Mouse (Mus musculus): ENCODE measurements around the gene Scgb1c1. TPM values are rescaled to one million over a fixed set of nuclear protein-coding genes. Genes with fewer than 3 reads are reported as not detected.

Scgb1c1 gene
- polyA plus RNA-seq, 1 experiment, result not detected

GRCm38 (mm10) chr7:140834968-140835757, 10.2 kb upstream of the Scgb1c1 start, which contains the start of gene Urah:
Gene Urah, plus strand, starts transcription at chr7:140835018.
- no peak for TF ChIP-seq GATA1 (IDR thresholded peaks at IDR 0.05; ENCODE audit: low read length)

- no peak for TF ChIP-seq GATA1 (IDR thresholded peaks at IDR 0.05; ENCODE audit: low read length)
These were observed 9.6 kb upstream of the Scgb1c1 start for GRCm38 (mm10) chr7:140835758-140836087.

- TF ChIP-seq GATA1 (IDR thresholded peaks at IDR 0.05; ENCODE audit: low read length), result no peak
These were observed 8.9 kb upstream of the Scgb1c1 start for GRCm38 (mm10) chr7:140836243-140837115.

GRCm38 (mm10) chr7:140839556-140839955, 5.8 kb upstream of the Scgb1c1 start:
- no peak for TF ChIP-seq GATA1 (IDR thresholded peaks at IDR 0.05; ENCODE audit: low read length)

GRCm38 (mm10) chr7:140840750-140841735, 4.3 kb upstream of the Scgb1c1 start:
- TF ChIP-seq GATA1 (IDR thresholded peaks at IDR 0.05; ENCODE audit: low read length), result no peak

GRCm38 (mm10) chr7:140843806-140844205, 1.5 kb upstream of the Scgb1c1 start:
- TF ChIP-seq GATA1 (IDR thresholded peaks at IDR 0.05; ENCODE audit: low read length), result no peak

GRCm38 (mm10) chr7:140845683-140846082, 336 bp downstream of the Scgb1c1 start:
- TF ChIP-seq GATA1 (IDR thresholded peaks at IDR 0.05; ENCODE audit: low read length), result no peak

DNA sequence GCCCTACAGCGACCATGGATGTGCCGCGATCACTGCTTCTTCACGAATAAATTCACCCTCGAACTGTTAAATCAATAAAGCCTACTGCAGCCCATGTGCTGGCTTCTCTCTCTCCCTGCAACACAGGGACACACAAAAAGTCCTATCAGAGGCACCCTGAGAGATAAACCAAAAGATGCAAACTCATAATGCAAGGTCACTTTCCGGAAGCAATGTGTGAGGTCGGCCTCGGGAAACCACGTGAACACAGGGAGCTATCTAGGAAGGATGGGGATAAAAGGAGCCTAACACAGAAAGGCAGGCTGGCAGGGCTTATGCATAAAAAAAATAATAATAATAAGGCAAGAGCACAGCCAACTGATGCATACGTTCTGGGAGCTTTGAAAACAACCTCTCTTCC, 1.3 kb downstream of the Scgb1c1 start:
- TF ChIP-seq GATA1 (IDR thresholded peaks at IDR 0.05; ENCODE audit: low read length), result peak; percentile 41

GRCm38 (mm10) chr7:140847755-140848580, 2.6 kb downstream of the Scgb1c1 start, which contains the start of gene Odf3:
Gene Odf3, plus strand, starts transcription at chr7:140847805.
- no peak for TF ChIP-seq GATA1 (IDR thresholded peaks at IDR 0.05; ENCODE audit: low read length)

- no peak for TF ChIP-seq GATA1 (IDR thresholded peaks at IDR 0.05; ENCODE audit: low read length)
These were observed 3.2 kb downstream of the Scgb1c1 start for GRCm38 (mm10) chr7:140848591-140848990.

DNA sequence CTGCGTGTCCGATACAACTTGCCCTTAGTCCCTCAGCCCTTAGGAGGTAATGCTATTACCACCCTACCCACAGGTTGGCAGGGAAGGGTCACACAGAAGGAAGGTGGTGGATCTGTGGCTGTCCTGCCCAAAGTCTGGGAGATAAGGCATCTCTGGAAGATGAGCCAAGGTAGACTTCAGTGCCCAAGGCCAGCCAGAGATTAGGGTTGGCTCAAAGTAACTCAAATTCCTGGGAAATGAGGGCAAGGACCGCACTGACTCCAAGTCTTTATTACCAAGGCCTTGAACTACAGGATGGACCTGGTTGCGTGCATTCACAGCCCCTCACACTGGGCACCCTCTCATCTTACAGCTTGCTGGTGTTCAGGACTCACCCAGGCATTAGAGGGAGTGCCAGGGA, 6.6 kb downstream of the Scgb1c1 start:
- TF ChIP-seq GATA1 (IDR thresholded peaks at IDR 0.05; ENCODE audit: low read length), result no peak

DNA sequence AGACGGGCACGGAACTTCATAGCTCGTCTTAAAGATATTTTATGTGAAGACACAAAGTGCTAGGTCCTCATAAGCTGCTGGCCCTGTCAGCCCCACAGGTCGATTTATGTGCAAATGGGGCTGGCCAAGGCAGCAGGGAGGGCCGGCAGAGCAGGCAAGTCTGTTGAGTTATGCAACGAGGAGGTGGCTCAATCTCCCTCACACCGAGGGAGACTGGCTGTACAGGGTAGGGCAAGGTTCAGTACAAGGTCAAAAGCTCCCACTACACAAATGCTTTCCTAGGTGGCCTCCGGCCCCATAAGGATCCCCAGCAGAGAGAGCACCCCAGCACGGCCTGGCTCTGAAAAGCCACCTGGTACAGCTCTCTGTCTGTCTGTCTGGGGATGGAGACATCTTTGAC, 8.0 kb downstream of the Scgb1c1 start:
- TF ChIP-seq GATA1 (IDR thresholded peaks at IDR 0.05; ENCODE audit: low read length), result no peak

GRCm38 (mm10) chr7:140854483-140854882, 9.1 kb downstream of the Scgb1c1 start:
- no peak for TF ChIP-seq GATA1 (IDR thresholded peaks at IDR 0.05; ENCODE audit: low read length)

GRCm38 (mm10) chr7:140855181-140855580, 9.8 kb downstream of the Scgb1c1 start:
- no peak for TF ChIP-seq GATA1 (IDR thresholded peaks at IDR 0.05; ENCODE audit: low read length)
